Mouse (Mus musculus): Measurements from ENCODE around the gene Syt3. TPM values are rescaled to one million over a fixed set of nuclear protein-coding genes. Genes with fewer than 3 reads are reported as not detected.

The Syt3 gene
- polyA plus RNA-seq, 1 experiment from 2014 or later, result 75.6 TPM

- Histone ChIP-seq H3K4me3 (ENCODE audit: low read length) (no peak overlapping the region), H3K36me3 (ENCODE audit: control insufficient read depth, insufficient read depth, low read length) (no peaks in the 10 kb centered on the region), H3K27me3 (replicated peaks; ENCODE audit: control insufficient read depth, insufficient read depth, low read length) (no peaks in the 10 kb centered on the region), H3K9me3 (ENCODE audit: control insufficient read depth, low read length) (no peaks in the 10 kb centered on the region), H3K27ac (ENCODE audit: low read depth, low read length) (no peak overlapping the region), H3K9ac (ENCODE audit: low read depth, low read length) (no peak overlapping the region), H3K4me1 (ENCODE audit: control insufficient read depth, insufficient read depth, low read depth, low read length) (no peaks in the 10 kb centered on the region), H3K4me2 (ENCODE audit: low read length) (no peak overlapping the region)
- WGBS, result 86% methylated on average over 14 of the region's 14 CpGs
- no peak for ATAC-seq
Observed at GRCm38 (mm10) chr7:44392341-44392740, 8.4 kb downstream of the Syt3 start.

GRCm38 (mm10) chr7:44393284-44393683 is 9.4 kb downstream of the Syt3 start:
- no peak overlapping the region for H3K9ac ChIP-seq (ENCODE audit: low read depth, low read length)
- H3K4me1 ChIP-seq (ENCODE audit: control insufficient read depth, insufficient read depth, low read depth, low read length), result no peaks in the 10 kb centered on the region
- H3K27me3 ChIP-seq (replicated peaks; ENCODE audit: control insufficient read depth, insufficient read depth, low read length), result no peaks in the 10 kb centered on the region
- H3K4me3 ChIP-seq (ENCODE audit: low read length), result no peak overlapping the region
- no peaks in the 10 kb centered on the region for H3K9me3 ChIP-seq (ENCODE audit: control insufficient read depth, low read length)
- WGBS, result 90% methylated on average over 17 of the region's 17 CpGs
- no peak for ATAC-seq
- no peak overlapping the region for H3K4me2 ChIP-seq (ENCODE audit: low read length)
- no peak overlapping the region for H3K27ac ChIP-seq (ENCODE audit: low read depth, low read length)
- H3K36me3 ChIP-seq (ENCODE audit: control insufficient read depth, insufficient read depth, low read length), result no peaks in the 10 kb centered on the region

GRCm38 (mm10) chr7:44398570-44398969 is 14.7 kb downstream of the Syt3 start:
- peak; percentile 55 for ATAC-seq
- Histone ChIP-seq H3K4me1 (ENCODE audit: control insufficient read depth, insufficient read depth, low read depth, low read length) (no peaks in the 10 kb centered on the region), H3K4me3 (ENCODE audit: low read length) (no peak overlapping the region), H3K9me3 (ENCODE audit: control insufficient read depth, low read length) (no peaks in the 10 kb centered on the region), H3K27me3 (replicated peaks; ENCODE audit: control insufficient read depth, insufficient read depth, low read length) (no peaks in the 10 kb centered on the region), H3K9ac (ENCODE audit: low read depth, low read length) (no peak overlapping the region), H3K4me2 (ENCODE audit: low read length) (no peak overlapping the region), H3K27ac (ENCODE audit: low read depth, low read length) (no peak overlapping the region), H3K36me3 (ENCODE audit: control insufficient read depth, insufficient read depth, low read length) (no peaks in the 10 kb centered on the region)
- WGBS, result 19% methylated on average over 3 of the region's 3 CpGs

GRCm38 (mm10) chr7:44401673-44402072 is 17.8 kb downstream of the Syt3 start:
- no peak for ATAC-seq
- Histone ChIP-seq H3K36me3 (ENCODE audit: control insufficient read depth, insufficient read depth, low read length) (no peaks in the 10 kb centered on the region), H3K27me3 (replicated peaks; ENCODE audit: control insufficient read depth, insufficient read depth, low read length) (no peaks in the 10 kb centered on the region), H3K9ac (ENCODE audit: low read depth, low read length) (no peak overlapping the region), H3K27ac (ENCODE audit: low read depth, low read length) (no peak overlapping the region), H3K4me2 (ENCODE audit: low read length) (no peak overlapping the region), H3K4me1 (ENCODE audit: control insufficient read depth, insufficient read depth, low read depth, low read length) (peaks cover 4% of the 10 kb centered on the region; the same call in 1 of the 2 replicates), H3K4me3 (ENCODE audit: low read length) (no peak overlapping the region), H3K9me3 (ENCODE audit: control insufficient read depth, low read length) (no peaks in the 10 kb centered on the region)
- WGBS, result 87% methylated on average over 6 of the region's 6 CpGs

- H3K9ac ChIP-seq (ENCODE audit: low read depth, low read length), result peak overlapping the region; percentile 61
- H3K4me3 ChIP-seq (ENCODE audit: low read length), result peak overlapping the region; percentile 47
- no peaks in the 10 kb centered on the region for H3K27me3 ChIP-seq (replicated peaks; ENCODE audit: control insufficient read depth, insufficient read depth, low read length)
- H3K36me3 ChIP-seq (ENCODE audit: control insufficient read depth, insufficient read depth, low read length), result no peaks in the 10 kb centered on the region
- H3K4me2 ChIP-seq (ENCODE audit: low read length), result peak overlapping the region; percentile 82
- WGBS, result 2% methylated on average over 27 of the region's 27 CpGs
- peaks cover 4% of the 10 kb centered on the region; the same call in 1 of the 2 replicates for H3K4me1 ChIP-seq (ENCODE audit: control insufficient read depth, insufficient read depth, low read depth, low read length)
- peak; percentile 97 for ATAC-seq
- no peaks in the 10 kb centered on the region for H3K9me3 ChIP-seq (ENCODE audit: control insufficient read depth, low read length)
- H3K27ac ChIP-seq (ENCODE audit: low read depth, low read length), result peak overlapping the region; percentile 91
Observed at GRCm38 (mm10) chr7:44405346-44406014, 21.6 kb downstream of the Syt3 start.

GRCm38 (mm10) chr7:44406015-44406355 is 22.1 kb downstream of the Syt3 start:
- H3K36me3 ChIP-seq (ENCODE audit: control insufficient read depth, insufficient read depth, low read length), result no peaks in the 10 kb centered on the region
- no peaks in the 10 kb centered on the region for H3K27me3 ChIP-seq (replicated peaks; ENCODE audit: control insufficient read depth, insufficient read depth, low read length)
- H3K4me1 ChIP-seq (ENCODE audit: control insufficient read depth, insufficient read depth, low read depth, low read length), result peaks cover 4% of the 10 kb centered on the region; the same call in 1 of the 2 replicates
- no peak overlapping the region for H3K4me2 ChIP-seq (ENCODE audit: low read length)
- H3K4me3 ChIP-seq (ENCODE audit: low read length), result no peak overlapping the region; the same call in 1 of the 2 replicates
- ATAC-seq, result no peak
- no peak overlapping the region for H3K27ac ChIP-seq (ENCODE audit: low read depth, low read length)
- no peak overlapping the region for H3K9ac ChIP-seq (ENCODE audit: low read depth, low read length)
- WGBS, result under 1% methylated on average over 5 of the region's 5 CpGs
- no peaks in the 10 kb centered on the region for H3K9me3 ChIP-seq (ENCODE audit: control insufficient read depth, low read length)

- no peaks in the 10 kb centered on the region for H3K9me3 ChIP-seq (ENCODE audit: control insufficient read depth, low read length)
Observed at GRCm38 (mm10) chr7:44411144-44411543, 27.2 kb downstream of the Syt3 start.

GRCm38 (mm10) chr7:44413307-44413706 is 29.4 kb downstream of the Syt3 start:
- H3K4me1 ChIP-seq (ENCODE audit: control insufficient read depth, insufficient read depth, low read depth, low read length), result no peaks in the 10 kb centered on the region
- no peaks in the 10 kb centered on the region for H3K36me3 ChIP-seq (ENCODE audit: control insufficient read depth, insufficient read depth, low read length)
- H3K4me2 ChIP-seq (ENCODE audit: low read length), result no peak overlapping the region
- no peak overlapping the region for H3K4me3 ChIP-seq (ENCODE audit: low read length)
- H3K27me3 ChIP-seq (replicated peaks; ENCODE audit: control insufficient read depth, insufficient read depth, low read length), result no peaks in the 10 kb centered on the region
- WGBS, result 88% methylated on average over 6 of the region's 6 CpGs
- H3K9ac ChIP-seq (ENCODE audit: low read depth, low read length), result no peak overlapping the region
- H3K27ac ChIP-seq (ENCODE audit: low read depth, low read length), result no peak overlapping the region
- H3K9me3 ChIP-seq (ENCODE audit: control insufficient read depth, low read length), result no peaks in the 10 kb centered on the region
- ATAC-seq, result no peak

More at GRCm38 (mm10) chr7:44411144-44411543, 27.2 kb downstream of the Syt3 start:
- no peak for ATAC-seq
- H3K27me3 ChIP-seq (replicated peaks; ENCODE audit: control insufficient read depth, insufficient read depth, low read length), result no peaks in the 10 kb centered on the region
- H3K4me2 ChIP-seq (ENCODE audit: low read length), result no peak overlapping the region
- no peak overlapping the region for H3K27ac ChIP-seq (ENCODE audit: low read depth, low read length)
- WGBS, result 85% methylated on average over 4 of the region's 4 CpGs
- H3K36me3 ChIP-seq (ENCODE audit: control insufficient read depth, insufficient read depth, low read length), result no peaks in the 10 kb centered on the region
- H3K4me3 ChIP-seq (ENCODE audit: low read length), result no peak overlapping the region
- no peak overlapping the region for H3K9ac ChIP-seq (ENCODE audit: low read depth, low read length)
- H3K4me1 ChIP-seq (ENCODE audit: control insufficient read depth, insufficient read depth, low read depth, low read length), result peaks cover under 1% of the 10 kb centered on the region; the same call in 1 of the 2 replicates

GRCm38 (mm10) chr7:44427666-44428065 is 43.8 kb downstream of the Syt3 start:
- peak overlapping the region; percentile 85 for H3K4me2 ChIP-seq (ENCODE audit: low read length)
- 0 out of 2 replicates have a peak, but pooled peaks have one; percentile 3 for ATAC-seq
- H3K9me3 ChIP-seq (ENCODE audit: control insufficient read depth, low read length), result no peaks in the 10 kb centered on the region
- peak overlapping the region; percentile 80 for H3K4me3 ChIP-seq (ENCODE audit: low read length)
- 16% methylated on average over 8 of the region's 8 CpGs for WGBS
- H3K36me3 ChIP-seq (ENCODE audit: control insufficient read depth, insufficient read depth, low read length), result no peaks in the 10 kb centered on the region
- peaks cover 29% of the 10 kb centered on the region for H3K4me1 ChIP-seq (ENCODE audit: control insufficient read depth, insufficient read depth, low read depth, low read length)
- peak overlapping the region; percentile 99 for H3K27ac ChIP-seq (ENCODE audit: low read depth, low read length)
- H3K27me3 ChIP-seq (replicated peaks; ENCODE audit: control insufficient read depth, insufficient read depth, low read length), result no peaks in the 10 kb centered on the region
- peak overlapping the region; percentile 99 for H3K9ac ChIP-seq (ENCODE audit: low read depth, low read length)

Data from hindbrain, embryonic 16.5 days (tissue).